Mouse (Mus musculus) spleen, adult 12 weeks (tissue): ENCODE results near the gene Cd81.

ENCODE experiments used
- DNase-seq: peaks from one replicate; pipeline ENCODE4 v3.0.0; 2022; ENCODE audit warnings: low spot score

The Cd81 gene

DNA sequence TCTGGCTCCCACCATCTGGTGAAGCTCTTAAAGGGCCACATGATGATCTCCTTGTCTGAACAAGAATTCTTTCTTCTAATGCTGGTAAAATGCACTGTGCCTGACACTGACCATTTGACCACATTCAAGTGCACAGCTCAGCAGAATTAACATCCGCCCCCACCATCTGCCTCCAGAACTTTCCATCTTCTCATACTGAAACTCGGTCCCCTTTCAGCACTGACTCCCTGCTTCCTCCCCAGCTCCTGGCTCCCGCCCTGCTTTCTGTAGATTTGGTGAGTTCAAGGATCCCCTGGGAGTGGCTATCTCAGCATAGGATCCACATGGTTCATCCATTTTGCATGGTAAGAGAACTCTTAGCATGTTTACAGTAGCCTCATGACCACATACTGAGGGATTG, 31.8 kb upstream of the Cd81 start:
- DNase-seq = no peak

- DNase-seq = no peak
Measured at GRCm38 (mm10) chr7:143021356-143022164, 31.0 kb upstream of the Cd81 start.

DNA sequence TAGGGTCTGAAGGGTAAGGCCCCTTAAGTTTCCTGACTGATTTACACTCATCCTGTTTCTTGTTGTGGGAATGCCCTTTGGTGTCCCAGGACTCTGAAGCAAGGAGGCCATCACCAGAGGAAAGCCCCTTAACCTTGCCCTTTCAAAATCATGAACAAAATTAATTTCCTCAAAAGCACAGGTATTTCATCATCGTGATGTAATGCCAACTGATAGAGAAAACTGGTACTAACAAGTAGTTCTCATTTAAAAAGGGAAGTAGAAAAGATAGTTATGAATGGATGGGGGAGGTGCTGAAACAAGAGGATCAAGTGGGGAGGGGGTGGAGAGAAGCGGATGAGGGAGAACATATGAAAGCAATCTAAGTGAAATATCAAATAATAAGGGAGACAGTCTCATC, 29.0 kb upstream of the Cd81 start:
- DNase-seq = no peak

DNA sequence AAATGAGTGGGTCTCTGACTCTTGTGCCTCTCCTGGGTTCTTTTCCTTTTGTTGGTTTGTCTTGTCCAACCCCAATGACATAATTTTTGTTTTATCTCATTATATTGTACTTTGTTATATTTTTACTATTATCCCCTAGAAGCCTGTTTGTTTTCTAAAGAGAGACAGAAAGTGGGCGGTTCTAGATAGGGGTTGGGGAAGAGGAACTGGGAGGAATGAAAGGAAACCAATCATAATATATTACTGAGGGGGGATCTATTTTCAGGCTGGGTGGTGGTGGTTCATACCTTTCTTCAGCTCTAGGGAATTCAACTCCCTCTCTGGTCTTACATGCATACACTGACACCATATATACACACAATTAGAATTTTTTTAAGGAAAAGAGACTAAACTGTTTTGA, 28.2 kb upstream of the Cd81 start:
- DNase-seq = no peak

DNA sequence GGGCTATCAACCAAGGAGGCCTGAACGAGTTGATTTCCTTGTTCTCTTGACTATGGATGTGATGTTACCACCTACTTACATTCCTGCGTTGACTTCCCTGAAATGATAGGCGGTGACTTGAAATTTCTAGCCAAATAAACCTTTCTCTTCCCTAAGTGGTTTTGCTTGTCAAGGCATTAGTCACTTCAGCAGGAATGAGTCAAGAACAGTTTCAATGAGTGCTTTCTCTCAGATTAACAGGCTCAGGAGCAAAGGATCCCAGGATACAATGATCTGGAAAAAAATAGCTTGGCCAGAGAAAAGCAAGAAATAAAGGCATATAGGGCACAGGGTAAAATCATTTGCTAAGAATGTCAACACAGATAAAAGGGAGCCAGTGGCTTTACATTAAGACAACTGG, 27.0 kb upstream of the Cd81 start:
- no peak for DNase-seq

GRCm38 (mm10) chr7:143027196-143027595, 25.3 kb upstream of the Cd81 start:
- DNase-seq = no peak

- DNase-seq = no peak
Measured at GRCm38 (mm10) chr7:143031816-143032215, 20.7 kb upstream of the Cd81 start.

DNA sequence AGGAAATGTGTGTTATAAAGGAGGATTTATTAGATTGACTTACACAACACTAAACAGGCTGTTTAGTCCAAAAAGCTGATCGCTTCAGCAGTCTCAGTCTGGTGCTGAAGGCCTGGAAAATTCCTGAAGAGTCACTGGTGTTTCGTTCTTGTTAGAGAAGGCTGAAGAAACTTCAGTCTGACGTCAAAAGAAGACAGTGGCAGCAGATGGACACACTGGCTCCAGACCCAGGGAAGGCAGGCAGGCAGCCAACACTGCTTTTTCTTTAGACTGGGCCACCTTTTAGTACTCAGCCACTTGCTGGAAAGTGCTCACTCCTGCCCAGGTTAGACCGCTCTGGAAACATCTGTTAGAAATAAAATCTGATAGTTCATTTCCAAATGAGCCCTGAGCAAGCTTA, 19.0 kb upstream of the Cd81 start:
- no peak for DNase-seq

- DNase-seq = no peak
Measured at GRCm38 (mm10) chr7:143034112-143034511, 18.4 kb upstream of the Cd81 start.

GRCm38 (mm10) chr7:143034519-143035450, 17.8 kb upstream of the Cd81 start:
- no peak for DNase-seq

DNA sequence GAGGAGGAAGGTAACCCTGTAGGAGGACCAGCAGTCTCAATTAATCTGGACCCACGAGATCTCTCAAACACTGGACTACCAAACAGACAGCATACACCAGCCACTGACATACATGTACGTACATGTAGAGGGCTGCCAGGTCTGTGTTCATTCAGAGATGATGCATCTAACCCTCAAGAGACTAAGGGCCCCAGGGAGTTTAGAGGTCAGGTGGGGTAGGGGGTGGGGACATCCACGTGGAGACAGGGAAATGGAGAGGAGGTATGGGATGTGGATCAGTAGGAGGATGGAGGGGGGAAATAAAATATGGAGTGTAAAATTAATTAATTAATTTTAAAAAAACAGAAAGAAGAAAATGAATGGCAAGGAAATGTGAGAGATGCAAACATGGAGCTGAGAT, 15.8 kb upstream of the Cd81 start:
- DNase-seq = no peak

DNA sequence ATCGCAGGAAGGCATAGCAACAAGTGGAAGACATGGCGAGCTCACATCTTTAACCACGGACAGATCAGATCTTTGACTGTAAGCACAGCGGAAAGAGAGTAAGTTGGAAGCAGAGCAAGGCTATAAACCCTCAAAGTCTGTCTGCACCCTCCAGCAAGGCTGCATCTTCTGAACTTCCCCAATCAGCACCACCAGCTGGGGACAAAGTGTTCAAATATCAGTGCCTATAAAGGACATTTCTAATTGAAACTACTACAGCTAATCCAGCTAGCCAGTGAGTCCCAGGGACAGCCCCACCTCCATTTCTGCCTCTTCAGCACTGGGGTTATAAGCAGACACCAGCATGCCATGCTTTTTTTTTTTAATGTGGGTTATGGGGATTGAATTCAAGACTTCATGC, 15.2 kb upstream of the Cd81 start:
- DNase-seq = no peak

DNA sequence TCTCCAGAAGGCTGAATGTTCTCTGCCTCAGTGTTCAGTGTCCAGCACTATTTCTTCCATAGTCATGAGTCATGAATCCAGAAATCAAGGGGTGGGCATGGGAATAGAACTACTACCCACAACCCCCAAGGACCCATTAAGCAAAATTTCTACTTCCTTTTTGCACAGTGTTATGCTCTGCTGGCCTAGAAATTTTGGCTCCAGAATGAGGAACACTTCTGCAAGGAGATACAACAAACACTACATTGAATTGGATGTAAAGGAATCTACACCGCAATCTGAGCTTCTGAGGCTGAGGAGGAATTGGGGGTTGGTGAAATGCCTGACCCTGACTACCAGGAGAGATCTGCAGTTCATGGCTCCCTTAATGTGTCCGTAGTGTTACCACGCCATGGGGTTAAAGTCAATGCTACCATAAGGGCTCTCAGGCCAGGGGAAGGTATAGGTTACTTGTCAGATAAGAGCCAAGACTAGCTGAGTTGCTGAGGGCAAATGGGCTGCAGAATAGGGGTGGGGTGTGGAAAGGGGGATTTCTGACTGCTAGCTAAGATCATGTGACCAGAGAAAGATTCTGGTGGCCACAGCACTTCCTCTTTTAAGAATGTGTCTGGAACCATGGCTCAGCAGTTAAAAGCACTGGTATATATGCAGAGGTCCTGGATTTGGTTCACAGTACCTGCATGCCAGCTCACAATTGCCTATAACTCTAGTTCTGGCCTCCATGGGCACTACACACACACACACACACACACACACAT, 14.2 kb upstream of the Cd81 start:
- no peak for DNase-seq

GRCm38 (mm10) chr7:143040561-143040960, 12.0 kb upstream of the Cd81 start:
- DNase-seq = no peak

- DNase-seq = no peak
Measured at GRCm38 (mm10) chr7:143041138-143041822, 11.3 kb upstream of the Cd81 start.

GRCm38 (mm10) chr7:143042089-143042488, 10.4 kb upstream of the Cd81 start:
- no peak for DNase-seq

DNA sequence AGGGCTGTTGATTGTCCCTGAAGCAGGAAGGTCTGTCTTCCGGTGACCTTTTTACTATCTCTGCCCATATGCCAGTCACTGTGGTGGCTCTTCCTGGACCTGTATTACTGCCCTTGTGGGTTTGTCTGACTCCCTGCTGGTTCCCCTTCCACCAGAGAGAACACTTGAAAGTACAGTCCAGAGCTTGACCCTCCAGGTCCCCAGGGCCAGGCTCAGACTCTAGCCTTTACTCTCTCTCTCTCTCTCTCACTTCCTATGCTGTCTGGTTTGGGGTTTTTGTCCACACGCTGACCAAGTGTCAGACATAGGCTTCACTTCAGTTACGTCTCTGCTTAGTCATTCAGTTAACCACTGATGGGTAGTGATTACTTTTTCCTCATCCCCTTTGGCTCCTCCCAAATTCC, 9.6 kb upstream of the Cd81 start:
- no peak for DNase-seq

GRCm38 (mm10) chr7:143044049-143044825, 8.3 kb upstream of the Cd81 start:
- no peak for DNase-seq

DNA sequence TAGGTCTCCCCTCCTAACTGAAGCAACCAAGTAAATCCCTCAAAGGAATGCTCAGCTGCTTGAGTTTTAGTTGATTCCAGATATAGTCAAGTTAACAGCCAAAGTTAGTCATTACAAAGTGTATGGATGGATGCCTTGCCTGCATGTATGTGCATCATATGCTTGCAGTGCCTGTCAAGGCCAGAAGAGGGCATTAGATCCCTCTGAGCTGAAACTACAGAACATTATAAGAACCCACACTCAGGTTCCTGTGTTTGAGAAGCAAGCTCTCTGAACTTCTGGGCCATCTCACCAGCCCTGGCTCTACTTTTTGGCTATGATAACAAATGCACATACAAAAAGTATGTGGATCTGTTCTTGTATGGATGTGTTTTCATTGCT, 7.7 kb upstream of the Cd81 start:
- DNase-seq = no peak

- DNase-seq = no peak
Measured at GRCm38 (mm10) chr7:143046358-143046757, 6.2 kb upstream of the Cd81 start.

DNA sequence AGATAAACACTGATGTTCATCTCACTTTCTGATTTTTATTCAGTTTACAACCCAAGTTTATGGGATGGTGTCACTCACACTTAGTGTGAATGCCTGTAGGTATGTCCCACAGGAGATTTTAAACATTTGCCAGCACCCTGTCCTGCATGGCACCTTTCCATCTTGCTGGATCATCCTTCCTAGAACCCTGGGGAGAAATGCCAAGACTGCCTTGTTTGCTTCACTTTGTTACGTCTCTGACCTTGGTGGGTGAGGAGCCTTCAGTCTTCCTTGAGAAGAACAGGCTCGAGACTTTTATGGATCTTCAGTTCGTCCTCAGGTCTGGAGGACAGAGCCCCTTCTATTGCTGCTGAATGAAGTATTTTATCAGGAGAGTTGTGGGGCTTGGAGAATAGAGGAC, 3.2 kb upstream of the Cd81 start:
- no peak for DNase-seq
